Mouse (Mus musculus): Measurements from ENCODE around the gene Abca4.

Gene Abca4

DNA sequence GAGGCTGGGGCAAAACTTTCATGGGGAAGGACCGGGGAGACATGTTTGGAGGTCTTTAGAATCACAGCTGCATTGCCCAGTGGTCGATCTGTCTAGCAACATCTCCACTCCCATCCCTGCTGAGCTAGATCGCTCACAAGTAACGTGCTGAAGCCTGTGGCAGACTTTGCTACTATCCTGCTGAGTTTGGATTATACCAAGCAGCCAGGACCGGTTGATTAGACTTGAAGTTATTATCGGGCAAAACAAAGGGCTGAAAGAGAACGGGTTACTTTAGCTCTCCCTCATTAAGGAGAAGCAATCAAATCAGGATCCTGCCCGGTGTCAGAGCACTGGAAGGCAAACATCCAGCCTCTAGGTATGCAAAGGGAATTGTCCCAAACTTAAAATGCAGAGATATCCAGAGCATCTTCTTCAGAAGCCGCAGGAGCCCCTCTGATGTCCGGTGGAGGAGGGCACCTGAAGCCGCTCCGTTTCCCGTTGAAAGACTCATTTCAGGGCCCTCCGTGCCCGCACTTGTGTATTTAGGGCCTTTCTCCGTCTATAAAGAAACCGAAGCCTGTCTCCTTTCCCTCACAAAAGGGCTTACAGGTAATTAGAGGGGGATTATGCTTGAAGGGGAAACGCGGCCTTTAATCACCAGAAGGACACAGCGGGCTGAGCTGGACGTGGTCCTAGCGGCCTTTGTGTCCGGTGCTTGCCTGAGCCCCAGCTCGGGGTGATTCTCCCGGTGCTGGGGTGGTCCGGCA lies at the start of gene Abca4:
TSS of gene Abca4 (plus strand) at position 645 of the 749 bp plus-strand sequence.
- DNase-seq (ENCODE audit: low spot score): no peak

DNA sequence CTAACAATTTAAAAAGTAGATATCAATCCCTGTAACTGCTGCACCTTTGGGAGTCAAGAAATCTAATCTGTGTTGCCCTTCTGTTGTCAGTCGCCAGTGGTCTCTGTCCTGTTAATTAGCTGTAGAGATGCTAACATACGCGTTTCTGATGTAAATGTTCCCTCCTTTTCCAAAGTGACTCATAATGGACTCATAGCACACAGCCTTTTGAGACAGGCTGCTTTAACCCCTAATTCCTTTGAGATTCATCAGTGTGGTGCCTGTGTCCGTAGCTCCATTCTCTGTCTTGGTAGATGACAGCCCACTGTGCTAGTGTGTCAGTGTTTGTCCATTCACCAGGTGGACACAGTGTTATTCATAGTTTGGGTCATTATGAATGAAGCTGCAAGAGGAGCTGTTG lies 49.1 kb upstream of the Abca4 start:
- DNase-seq (ENCODE audit: low spot score): no peak

DNA sequence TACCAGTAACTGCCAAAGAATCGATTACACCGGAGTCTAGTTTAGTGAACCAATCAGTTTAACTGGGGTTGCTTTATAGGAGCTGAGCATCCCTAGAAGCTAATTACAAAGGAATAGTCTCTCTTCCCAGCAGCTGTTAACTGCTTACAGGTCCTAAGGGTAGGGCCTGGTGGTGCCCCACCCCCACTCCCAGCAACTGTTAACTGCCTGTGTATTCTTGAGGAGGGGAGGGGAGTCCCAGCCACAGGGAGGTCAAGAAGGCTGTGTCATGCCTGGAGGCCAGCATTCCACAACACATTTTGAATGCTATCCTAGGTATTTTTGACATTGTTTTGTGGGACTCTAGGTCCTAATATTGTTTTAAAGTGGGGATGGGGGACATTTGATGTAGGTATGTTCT lies 44.3 kb upstream of the Abca4 start:
- DNase-seq (ENCODE audit: low spot score): no peak

DNA sequence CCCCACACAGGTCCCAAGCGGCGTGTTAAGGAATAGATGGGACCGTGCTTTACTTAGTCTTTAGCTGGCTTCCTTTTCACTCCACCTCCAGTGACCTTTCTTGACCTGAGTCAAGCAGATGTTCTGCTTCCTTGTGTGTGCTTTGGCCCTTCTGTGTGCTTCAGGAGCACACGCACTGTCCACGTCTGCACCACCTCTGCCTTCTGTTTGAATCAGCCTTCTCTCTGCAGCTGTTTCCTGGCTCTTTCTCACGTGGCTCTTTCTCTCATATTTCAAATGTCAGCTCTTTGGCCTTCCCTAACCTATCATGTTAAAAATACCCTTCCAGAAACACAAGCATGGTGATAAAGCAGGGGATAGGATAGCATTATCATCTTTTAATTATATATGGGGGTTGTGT lies 42.7 kb upstream of the Abca4 start:
- DNase-seq (ENCODE audit: low spot score): no peak

DNA sequence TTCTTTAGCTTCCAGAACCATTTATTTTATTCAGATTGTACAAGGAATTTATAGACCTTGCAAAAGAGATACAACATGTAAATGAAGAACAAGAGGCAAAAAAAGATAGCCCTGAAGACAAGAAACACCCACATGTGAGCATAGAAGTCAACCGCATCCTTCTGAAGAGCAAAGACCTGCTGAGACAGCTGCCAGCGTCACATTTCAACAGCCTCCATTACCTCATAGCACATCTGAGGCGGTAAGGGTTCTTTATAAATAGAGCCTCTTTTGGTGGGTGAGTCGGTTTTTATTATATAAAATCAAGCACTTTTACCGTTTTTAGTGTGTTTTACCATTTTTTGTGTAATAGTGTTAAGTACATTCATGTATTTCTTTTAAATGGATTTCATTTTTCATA lies 34.4 kb upstream of the Abca4 start:
- DNase-seq (ENCODE audit: low spot score): no peak

DNA sequence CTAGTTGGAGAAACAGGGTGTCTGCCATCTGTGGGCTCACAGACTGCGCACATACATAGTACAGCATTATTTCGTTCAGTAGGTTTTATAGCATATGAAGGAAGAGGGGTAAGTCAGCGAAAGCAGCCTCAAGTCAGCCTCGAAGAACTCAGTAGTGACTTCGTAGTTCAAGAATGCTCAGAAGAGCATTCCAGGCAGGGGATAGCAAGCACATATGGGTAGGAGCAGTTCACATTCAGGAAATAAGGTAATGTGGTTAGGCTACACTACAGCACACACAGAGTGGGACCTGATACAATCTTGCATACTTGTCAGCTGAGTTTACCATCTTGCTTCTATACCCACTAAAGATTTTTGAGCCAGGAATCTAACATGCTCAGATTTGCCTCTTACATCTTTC lies 34.0 kb upstream of the Abca4 start:
- no peak for DNase-seq (ENCODE audit: low spot score)

DNA sequence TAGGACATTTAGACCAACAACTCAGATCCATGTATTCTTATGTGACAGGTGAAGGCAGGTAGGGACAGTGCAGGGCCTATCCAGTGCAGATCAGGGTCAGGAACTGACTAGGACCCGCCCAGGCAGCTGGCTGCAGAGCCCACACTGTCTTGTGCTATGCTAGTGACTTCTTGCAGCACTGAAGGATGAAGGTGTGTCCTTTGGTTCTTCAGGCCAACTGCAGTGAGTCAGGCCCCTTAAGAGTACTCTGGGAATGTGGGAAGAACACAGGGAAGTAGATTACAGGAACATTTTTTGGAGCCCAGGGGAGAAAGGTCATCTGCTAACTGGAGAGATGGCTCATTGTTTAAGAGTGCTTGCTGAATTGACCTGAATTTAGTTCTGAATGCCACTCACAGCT lies 31.8 kb upstream of the Abca4 start:
- no peak for DNase-seq (ENCODE audit: low spot score)

DNA sequence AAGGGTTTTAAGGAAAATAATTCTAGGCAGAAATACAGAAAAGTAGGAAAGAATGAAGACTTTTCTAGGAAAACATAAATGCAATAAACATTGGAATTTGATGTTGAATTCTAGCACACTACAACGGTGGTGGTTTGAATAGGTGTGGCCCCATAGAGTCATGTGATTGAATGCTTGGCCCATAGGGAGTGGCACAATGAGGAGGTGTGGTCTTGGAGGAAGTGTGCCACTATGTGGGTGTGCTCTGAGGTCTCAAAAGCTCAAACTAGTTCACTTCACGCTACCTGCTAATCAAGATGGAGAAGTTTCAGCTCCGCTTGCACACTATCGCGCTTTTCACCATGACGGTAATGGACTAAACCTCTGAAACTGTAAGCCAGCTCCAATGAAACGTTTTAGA lies 25.8 kb upstream of the Abca4 start:
- no peak for DNase-seq (ENCODE audit: low spot score)

DNA sequence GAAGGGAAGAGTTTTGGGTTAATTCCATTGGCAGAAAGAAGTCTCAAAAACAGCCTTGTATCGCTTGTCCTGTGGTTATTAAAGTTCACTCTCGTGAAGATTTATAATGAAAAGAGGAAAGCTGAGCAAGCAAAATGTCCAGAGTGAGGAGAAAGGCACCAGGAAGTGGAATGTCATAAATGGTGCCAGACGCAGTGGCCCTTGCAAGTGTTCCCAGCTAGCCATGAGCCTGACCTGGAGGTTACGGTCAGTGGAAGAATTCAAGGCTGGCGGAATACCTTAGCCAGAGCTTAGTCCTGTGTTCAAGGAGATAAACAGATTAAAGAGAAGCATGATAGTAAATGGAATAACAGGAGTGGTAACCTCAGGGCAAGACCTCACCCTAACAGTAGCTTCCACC lies 25.1 kb upstream of the Abca4 start:
- no peak for DNase-seq (ENCODE audit: low spot score)

DNA sequence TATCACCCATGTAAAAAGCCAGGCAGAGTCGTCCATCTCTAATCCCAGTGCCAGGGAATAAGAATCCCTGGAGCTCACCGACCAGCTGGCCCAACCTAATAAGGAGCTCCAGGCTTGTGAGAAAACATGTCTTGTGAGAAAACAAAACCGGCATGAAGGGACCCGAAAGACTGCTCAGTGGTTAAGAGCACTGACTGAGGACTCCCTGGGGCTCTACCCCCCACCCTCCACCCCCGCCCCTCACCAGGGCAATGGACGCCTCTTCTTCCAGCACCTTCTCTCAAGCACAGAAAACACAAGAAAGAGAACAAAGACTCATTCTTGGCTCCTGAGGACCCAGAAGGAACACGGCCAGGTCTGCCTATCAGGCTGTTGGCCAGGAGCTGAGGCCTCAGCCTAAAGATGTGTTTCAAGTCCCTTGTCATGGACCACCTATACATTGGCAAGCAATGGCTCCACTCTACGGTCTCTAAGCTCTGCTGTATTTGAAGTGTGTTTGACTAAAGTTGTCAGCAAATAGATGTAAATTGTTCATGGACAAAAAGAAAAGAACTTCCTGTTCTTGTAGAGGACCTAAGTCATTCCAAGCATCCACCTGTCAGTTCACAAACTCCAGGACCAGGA lies 23.1 kb upstream of the Abca4 start:
- DNase-seq (ENCODE audit: low spot score): no peak

DNA sequence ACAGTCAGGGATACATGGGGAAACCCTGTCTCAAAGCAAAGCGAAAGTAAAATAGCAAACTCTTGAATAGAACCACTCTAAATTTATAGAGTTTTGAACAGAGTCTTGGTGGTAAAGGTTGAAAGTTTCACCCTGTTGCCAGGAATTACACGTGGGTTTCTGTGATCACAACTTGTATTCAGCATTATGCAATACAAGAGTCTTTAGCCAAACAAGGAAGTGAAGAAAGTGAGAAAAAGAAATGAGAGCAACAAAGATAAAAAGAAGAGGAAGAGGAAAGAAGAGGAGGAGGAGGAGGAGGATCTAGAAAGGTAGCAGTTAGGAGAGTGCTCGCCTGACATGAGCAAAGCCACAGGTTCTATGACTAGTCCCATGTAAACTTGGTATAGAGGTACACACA lies 21.9 kb upstream of the Abca4 start:
- DNase-seq (ENCODE audit: low spot score): no peak

DNA sequence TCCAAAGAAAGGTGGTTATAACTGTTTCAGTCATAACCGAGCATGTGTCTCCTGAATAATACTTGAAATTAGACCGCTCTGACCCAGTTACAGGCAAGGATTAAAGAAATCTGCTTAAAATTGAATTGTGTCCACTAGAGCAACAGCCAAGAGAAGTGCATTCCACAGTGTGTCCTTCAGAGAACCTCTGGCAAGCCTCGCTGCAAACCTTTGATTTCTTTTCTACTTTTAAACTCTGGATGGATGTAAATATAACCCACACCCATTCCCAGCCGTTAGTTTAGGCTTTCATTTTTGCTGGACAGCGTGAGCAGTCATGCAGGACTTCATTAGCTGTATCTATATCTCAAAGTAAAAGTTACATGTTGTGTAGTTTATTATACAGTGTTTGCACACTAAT lies 17.6 kb upstream of the Abca4 start:
- DNase-seq (ENCODE audit: low spot score): no peak

DNA sequence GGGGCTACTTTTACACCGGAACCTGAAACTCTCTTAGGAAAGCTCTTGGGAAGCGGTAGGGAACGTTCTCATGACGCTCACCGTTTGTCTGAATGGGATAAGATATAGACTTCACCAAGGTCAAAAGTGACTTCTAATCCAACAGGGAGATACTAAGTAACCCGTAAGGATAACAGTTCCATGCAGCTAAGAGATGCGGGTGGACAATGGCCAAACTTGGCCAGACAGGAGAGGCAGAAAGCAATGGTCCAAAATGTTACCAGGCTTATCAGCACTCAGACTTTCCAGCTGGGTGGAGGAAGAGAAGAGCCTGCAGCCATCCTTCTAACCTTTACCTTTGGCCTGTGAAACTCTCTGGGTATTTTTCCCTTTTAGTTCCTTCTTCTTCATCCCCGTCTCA lies 16.5 kb upstream of the Abca4 start:
- no peak for DNase-seq (ENCODE audit: low spot score)

DNA sequence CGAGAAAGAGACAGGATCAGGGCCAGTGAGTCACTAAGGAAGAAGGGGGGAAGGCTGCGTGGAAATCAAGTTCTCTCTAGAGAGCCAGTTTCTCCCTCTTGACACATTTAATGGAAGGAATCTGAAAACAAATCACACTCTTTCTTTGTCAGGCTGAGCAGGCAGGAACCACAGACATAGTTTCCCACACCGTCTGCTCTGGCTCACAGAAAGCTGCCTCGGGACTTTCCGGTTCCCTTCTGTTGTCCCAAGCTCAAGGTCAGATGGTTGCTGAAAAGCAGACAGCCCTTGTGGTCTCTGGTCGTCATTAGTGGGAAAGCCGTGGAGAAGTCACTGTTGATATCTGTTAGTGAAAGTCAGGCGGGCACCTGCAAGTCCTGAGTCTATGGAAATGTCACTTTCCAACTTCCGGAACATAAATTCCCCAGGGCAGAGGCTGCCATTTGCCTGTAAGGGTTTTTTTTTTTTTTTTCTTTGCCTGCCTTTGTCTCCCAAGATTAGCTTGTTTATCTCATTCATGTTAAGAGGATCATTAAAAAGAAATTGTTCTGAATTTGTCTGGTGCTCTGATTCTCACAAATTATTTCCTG lies 10.9 kb upstream of the Abca4 start:
- DNase-seq (ENCODE audit: low spot score): no peak

DNA sequence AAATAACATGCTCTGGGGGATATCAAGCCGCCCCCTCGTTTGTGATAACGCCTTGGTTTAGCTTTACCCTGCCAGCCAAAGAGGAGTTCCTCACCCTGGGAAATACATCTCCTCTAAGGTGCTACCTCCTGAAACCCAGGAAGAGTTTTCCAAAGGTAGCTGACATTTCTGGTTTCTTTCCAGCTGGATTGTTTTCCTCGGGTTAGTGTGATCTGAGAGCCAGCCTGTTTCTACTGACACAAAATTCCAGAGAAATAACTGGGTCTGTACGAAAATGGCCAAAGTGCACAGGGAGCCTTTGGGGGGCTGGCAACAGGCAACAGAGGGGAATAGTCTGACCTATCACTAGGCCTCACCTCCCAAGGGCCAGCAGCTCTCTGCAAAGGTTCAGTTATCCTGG lies 10.0 kb upstream of the Abca4 start:
- no peak for DNase-seq (ENCODE audit: low spot score)

DNA sequence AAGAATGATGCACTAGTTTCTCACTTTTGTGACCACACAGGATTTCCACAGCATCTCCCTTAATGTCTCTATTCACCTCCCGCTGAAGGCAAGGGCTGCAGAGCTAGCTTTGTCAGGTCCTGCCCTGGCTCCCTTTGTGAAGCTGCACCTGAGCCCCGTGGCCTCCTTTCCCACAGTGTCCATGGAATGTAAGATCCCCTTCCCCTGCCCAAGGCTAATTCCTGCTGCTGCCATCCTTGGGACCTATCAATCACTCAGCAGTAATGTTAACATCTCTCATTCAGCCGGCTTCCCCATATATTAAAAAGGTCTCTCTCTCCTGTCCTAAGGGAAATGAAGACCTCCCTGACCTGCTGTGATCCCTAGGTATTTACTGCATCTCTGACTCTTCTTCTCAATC lies 9.2 kb upstream of the Abca4 start:
- DNase-seq (ENCODE audit: low spot score): no peak

DNA sequence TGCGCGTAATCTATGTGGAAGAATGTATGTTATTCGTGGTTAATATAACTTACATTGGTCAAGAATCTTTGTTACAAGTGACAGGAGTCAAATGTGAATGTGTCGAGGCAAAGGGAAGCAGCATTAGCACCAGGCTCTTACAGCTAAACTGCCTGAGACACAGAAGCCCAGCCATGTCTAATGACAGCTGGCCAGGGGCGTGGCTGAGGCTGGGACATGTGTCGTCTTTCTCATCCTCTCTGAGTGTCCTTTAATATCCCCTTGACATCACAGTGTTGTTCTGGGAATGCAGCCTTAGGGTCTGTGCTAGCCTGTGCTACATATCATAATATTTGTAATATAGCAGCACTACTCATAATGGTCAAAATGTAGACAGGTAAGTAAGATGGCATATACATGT lies 3.7 kb upstream of the Abca4 start:
- no peak for DNase-seq (ENCODE audit: low spot score)

DNA sequence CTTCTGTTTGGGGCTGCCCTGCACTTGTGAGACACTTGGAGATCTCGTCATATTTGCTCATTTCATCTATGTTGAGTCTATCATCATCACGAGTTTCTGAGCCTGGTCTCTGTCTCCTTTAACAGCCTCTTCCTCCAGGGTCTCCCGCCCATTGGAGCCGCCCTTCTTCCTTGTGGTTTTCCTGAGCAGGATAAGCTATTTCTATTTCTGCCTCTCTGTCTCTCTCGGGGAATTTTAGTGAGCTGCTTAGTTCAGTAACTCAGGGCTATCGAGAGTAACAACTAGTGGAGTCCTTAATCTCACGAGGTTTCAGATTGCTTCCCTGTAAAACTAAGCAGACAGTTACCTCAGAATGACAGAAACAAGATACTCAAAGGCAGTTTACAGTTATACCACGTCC lies 1.1 kb upstream of the Abca4 start:
- no peak for DNase-seq (ENCODE audit: low spot score)

DNA sequence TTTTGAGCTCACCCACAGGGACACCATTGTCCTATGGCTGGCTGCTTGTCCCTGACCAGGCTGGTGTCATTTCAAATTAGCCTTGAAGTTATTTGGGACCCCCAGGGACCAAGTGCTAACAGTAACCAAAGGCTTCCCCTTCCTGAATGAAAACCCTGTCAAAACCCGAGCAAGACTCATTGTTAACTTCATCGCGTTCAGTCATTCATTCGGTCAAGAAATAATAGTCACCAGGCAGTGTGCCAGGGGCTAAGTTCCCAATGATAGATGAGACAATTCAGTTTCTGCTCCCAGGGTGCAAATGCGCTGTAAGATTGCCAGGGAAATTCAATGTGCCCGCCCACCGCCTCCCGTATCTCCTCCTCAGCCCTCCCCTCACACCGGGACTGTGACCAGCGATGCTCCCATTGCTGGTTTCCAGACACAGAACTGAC lies 2.0 kb downstream of the Abca4 start:
- no peak for DNase-seq (ENCODE audit: low spot score)

DNA sequence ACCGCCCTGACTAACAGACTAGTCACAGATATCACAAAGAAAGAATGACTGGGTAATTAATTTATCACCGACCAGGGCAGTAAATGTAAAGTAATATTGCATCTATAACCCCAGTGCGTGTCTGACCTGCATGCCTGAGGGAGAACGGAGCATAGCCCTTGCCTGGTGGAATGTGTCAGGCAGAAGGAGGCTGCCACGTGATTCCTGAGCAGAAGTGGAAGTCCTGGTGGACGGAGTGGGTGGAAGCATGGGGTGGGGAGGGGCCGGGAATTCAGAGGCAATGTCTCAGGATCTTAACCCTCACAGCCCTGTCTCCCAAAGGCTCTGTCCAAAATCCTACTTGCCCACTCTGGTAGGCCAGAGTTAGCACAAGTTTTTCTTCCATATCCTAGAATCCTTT lies 3.2 kb downstream of the Abca4 start:
- no peak for DNase-seq (ENCODE audit: low spot score)

DNA sequence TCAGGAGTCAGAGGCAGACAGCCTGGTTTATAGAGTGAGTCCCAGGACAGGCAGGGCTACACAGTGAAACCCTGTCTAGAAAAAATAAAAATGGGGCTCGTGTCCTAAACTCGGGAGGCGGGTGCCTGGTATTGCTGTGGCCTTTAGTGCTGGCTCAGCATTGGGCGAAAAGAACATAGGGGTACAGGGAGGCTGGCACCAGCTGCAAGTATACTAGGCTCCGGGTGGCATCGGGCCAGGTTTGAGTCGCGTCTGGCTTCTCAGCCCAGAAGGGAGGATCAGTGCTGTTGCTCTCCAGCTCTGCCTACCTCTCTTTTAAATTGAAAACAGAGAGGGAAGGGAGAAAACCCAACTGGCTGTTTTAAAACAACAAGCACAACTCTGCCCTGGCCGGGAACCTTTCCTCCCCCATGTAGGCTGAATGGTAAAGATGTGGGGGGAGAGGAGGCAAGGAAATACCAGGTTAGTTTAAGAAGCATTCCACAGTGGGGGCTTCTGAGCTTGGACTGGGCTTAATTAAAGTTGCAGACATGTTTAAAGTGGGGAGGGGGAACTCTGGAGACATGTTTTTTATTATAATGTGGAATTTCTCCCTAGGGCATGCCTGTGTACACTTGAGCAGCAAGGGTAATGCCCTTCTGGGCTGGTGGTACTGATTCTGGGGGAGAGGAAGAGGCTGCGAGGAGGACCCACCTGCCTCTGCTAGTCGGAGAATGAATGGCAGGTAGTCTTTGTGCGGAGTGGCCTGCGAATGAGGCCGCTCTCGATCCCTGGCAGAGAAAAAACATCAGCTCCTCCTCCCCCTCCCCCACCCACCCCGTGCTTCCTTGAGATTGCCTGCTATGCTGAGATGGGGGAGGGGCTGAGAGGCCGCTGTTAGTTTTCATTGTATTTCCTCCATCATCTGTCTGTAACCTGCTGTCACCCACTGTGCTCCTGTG lies 3.9 kb downstream of the Abca4 start:
- peak; percentile 22 for DNase-seq (ENCODE audit: low spot score)

DNA sequence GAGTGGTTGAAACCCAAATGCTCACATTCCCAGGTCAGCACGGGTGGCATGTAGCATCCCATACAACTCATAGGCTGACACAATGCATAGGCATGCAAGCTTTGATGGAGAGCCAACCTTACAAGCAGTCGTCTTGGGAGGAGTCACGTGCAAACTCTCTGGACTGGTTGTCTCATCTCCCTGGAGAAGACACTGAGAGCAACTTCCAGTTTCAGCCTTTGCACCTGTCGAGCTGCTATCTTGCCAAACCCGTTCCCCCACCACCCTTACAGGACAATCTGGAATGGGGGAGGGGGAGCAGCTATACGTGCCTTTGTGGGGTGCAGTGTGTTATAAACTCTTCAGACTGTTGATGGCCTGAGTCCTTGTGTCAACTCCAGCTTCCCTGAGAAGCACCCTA lies 4.9 kb downstream of the Abca4 start:
- DNase-seq (ENCODE audit: low spot score): no peak

All from MN1 (cell line).